Mouse (Mus musculus) kidney, postnatal 36 days (tissue): ENCODE data around the gene Rassf8.

ENCODE experiments used
- DNase-seq, 2 experiments: peaks; one replicate each; pipeline ENCODE4 v3.0.0; 2021 to 2022; ENCODE audit warnings: mixed read lengths in 2 of 2

Rassf8 gene

DNA sequence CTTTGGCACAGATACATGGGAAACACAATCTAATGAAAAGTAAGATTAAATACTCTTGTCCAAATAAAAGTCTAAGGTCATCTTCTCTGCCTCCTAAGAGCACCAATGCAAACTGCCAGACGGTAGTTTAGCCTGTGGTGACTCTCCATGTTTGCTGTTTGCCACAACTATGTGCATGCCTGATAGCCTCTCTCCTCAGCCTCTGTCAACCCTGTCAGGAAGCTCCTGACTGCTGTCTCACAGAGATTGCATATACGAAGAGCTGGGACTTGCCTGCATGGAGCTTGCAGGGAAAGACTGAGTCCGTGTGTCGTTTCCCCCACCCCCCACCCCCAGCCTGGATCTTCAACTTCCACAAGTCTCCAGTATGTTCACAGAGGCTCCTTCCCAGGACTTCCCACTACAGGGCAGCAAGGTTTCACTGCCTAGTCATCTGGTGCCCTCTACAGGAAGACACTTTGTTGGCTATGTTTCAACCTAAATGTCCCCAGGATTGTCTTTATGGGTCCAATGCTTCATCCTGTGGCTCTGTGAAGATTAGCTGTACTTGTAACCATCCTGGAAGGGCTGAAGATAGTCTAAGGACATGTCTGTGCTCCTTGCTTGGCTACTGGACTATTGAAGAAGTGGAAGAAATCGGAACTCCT lies 77.2 kb downstream of the Rassf8 start:
- DNase-seq = peak; percentile 59 to 62

DNA sequence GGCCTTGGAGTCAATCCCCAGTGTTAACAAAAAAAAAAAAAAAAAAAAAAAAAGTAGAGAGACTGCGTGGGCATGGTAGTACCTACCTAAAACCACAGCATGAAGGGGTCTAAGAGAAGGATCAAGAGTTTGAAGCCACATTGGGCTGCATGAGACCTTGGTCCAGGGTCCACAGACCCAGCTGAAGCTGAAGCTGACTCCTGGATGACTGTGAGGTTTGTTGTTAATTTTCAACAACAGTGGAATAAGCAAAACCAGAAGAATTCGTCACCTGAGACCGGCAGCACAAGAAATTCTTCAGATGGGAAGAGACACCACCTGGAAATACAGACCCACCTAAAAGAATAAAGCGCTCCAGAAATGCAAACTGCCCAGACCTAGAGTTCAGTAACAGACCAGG lies 79.8 kb downstream of the Rassf8 start:
- DNase-seq = peak in 1 of 2 experiments; percentile 34

DNA sequence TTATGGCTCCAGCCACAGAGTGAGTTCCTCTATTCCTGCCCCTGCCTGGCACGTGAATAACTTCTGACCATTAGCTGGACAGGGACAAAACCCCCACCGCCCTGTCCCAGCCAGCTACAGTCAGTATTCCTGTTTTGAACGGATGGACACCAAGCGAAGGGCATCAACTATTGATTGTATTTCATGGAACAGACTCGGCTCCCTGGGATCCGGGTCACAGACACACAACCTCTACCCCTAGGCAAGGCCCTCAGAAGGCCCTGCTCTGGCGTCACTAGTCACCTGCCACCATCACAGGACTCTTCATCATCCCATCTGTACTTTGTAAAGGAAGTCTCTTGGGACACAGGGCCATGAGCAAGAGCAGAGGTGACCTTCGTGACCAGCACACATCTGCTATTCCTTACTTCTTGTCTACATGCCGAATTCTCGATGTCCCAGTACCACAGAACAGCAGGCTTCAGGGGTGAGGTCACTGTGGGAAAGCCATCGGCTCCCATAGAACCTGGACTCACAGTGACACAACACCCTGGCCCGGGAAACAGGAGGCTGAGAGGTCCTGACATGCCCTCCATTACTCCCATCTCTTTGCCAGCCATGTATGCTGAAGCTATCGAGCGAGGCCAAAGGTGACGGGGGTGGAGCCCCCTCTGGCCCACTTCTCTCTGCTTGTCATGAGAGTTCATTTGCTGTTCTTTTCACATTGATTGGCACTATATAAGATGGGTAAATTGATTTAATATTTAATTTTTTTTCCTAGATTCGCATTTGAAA lies 82.7 kb downstream of the Rassf8 start:
- DNase-seq = no peak

DNA sequence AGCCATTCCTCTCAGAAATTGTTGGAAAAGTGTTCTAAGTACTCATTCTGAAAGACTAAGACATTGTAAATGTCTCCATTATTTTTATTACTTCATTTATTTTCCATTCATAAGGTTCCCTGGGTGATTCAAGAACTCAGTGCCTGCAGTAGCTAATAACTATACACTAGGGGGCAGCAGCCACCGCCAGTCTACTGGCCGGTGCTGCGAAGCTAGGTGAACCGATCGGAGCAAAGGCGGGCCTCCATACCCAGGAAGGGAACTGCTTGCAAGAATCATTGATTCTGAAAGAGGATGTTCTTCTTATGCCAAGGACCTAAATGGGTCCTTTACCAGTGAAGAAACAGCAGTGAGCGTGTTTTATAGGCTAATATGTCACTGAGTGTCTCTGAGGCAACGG lies 83.6 kb downstream of the Rassf8 start:
- peak; percentile 64 to 84 for DNase-seq

DNA sequence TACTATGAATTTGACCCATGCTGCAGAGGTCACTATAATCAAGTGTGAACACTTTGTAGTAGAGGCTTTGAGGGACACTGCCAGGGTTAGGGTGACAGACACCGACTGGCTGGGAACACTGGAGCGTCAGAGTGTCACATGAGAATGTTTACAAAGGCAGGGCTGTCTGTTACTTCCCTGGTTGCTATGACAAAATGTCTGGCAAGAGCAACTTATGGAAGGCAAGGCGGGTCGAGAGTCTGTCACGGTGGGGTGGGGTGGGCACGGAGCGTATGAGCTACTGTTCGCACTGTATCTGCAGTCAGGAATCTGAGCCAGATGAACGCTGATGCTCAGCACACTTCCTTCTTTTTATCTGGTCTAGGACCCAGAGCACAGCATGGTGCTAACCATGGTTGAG lies 84.1 kb downstream of the Rassf8 start:
- DNase-seq = no peak

DNA sequence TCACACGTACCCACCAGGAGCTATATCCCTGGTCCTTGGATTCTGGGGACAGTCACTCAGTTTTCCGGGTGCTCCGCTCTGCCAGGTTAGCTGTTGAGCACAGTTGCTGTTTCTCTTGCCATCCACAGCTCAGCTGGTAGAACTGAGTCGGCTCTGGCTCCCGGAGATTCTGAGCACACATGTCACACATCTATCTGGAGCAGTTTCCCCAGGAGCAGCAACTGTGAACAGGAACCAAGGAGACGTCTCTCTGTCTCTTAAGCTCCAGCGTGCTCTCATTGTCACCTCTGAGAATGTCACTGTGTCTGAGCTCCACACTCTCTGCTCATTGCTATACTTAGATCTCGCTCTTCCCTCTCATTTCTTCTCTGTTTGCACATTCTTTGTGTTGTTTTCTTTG lies 86.4 kb downstream of the Rassf8 start:
- DNase-seq = no peak

DNA sequence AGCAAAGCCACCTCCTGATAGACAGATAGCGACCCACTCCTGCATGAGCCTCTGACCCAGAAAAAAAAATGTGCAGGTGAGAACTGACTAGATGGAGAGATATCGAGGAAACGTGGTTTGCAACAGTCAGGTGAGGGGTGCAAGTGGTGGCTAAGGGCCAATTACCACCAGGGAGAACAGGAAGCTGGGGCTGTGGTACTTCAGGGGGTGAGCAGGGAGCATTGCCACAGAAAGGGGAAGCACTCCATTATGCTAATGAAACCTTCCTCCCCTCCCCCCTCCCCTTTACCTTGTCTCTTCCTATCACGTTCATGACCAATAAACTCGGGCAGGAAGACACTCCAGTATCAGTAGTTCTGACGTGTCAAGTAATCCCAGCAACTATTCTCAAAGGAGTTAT lies 88.8 kb downstream of the Rassf8 start:
- DNase-seq = no peak

DNA sequence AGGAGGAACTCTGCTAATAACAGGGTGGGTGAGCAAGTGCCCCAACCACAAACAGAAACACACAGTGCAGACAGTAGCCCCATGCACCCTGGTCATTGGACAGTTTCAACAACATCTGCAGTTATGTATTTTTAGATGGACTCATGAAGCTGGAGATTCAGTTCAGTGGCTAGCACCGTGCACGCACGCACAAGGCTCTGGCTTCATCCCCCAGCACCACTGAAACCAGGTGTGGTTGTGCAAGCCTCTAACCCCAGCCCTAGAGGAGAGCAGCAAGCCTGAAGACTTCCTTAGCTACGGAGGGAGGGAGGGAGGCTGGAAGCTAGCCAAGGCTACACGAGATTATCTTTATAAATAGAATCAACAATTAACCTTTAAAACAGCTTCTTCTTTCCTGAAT lies 99.1 kb downstream of the Rassf8 start:
- no peak for DNase-seq

DNA sequence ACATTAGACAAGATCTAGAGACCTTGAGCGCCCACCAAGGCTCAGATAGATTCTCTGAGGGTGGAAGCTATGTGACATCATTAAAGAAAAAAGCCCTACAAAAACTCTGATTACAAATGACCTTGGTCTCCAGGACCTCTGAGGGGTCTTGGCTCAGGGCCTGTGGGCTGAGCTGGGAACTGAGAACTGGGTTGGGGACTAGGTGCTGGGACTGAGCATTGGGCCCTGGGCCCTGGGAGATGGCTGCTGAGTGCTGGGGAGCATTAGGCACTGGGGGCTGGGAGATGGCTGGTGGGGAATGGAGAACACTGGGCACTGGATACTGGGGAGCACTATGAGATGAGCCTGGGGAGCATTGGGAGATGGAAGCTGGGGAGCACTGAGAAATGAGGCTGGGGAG lies 99.5 kb downstream of the Rassf8 start:
- DNase-seq = no peak

DNA sequence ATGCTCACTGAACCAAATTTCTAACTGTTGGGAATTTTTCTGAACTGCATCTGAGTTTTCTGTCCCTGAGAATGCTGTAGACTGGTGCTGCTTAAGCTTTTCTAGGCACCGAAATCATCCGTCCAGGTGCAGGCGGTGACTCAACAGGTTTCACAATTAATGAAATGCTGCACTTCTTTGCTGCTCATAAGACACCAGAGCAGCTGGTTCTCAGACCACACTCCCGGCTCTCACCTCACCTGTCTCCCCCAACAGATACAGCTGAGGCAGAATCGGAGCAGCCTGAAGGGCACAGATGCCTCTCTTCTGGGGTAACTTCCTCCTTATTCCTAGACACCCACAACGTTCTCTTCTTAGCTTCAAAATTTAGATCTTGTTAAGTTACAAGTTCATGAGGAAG lies 100.4 kb downstream of the Rassf8 start:
- DNase-seq = no peak

DNA sequence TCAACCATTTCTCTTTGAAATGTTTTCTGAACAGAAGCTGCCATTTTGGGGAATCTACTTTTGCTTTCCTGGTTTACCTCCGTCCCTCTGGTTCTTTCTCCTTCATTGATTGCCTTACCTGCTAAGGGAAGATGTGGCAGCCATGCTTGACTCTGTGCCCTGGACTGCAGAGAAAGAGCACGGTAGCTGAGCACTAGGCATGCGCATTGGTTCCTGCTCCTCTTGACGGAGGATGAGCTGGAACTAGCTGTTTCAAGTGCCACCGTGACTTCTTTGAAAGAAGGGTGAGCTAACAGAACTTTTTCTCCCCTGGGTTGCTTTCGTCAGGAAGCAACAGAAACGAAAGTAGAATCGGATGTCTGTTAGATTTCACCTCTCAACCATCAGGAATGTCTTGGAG lies 101.1 kb downstream of the Rassf8 start:
- DNase-seq = no peak

DNA sequence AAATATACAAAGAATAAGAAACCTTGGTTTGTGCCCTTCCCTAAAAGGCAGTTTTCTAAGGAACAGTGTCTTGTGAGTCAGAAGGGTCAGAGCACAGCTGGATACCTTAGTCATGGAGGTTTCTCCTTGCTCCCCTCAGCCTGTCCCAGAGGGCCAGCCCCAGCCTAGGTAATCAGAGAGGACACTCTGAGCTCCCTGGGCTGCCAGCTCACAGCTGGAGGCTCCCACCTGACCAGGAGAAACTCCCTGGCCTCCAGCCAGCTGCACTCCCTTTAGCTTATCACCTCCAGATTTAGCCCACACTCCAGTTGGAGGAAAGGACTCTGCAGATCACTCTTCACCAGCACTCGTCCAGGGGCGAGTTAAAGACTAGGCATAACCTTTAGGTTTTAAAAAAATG lies 104.2 kb downstream of the Rassf8 start:
- DNase-seq = peak in 1 of 2 experiments; percentile 34

DNA sequence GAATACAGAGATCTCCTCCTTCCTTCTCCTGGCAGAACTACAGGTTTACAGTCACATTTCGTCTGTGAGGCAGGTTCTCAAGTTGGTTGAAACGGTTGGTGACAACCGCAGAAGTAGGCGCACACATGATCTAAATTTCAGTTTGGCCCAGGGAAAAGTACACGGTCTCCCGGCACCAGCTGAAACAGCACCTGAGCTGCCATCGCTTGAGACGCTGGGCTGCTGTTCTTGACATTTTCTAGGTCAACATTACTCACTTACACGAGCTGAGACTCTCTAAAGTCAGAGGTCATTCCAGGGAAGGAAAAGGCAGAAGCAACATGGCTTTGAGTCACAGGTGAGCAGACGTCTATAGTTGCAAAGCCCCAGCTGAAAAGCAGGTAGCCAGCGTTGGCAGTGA lies 105.4 kb downstream of the Rassf8 start:
- no peak for DNase-seq

DNA sequence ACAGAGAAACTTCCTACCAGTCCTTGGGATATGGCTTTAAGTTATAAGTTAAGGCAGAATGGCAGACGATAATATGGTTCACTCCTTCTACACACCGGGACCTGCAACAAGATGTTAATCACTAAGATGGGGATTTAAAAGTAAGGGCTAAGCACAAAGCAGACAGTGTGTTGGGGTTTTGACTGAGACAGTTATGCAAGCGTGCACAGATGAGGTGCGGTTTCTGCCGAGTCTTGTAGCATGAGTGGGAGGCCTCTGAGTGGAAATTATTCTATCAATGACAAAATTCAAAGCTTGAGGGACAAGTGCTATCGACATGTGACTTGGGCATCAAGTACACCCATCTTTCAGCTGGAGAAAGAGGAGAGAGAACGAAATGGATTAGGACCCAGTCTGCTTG lies 106.2 kb downstream of the Rassf8 start:
- DNase-seq = no peak

DNA sequence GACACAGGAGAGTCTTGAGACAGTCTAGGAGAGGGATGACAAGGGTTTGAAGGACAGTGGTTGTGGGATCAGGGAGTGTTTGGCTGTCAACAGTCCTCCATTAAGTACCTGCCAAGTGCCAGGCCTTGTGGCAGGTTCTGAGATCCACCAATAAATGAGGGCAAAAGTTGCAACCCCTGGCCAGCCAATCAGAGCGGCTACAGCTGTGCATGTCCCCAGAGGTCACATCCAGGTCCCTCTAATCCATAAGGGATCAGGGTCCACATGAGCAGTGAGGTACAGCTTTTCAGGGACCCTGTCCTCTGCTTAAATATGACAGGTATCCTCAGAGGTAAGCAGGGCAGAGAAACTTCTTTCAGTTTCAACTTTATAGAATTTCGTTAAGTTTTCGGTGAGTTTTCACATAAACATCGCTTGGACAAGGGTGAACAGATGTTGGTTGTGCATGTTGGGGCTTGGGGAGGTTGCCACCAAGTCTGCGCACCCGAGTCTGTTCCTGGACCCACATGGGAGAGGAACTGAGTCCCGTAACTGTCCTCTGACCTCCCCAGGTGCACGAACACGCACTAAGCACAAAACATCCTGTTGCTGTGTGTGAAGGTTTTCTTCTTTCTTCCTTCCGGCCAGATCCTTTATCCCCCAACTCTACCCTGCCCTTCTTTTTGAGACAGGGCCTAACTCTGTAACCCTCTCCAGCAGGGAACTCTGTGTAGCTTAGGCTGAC lies 107.0 kb downstream of the Rassf8 start:
- no peak for DNase-seq

DNA sequence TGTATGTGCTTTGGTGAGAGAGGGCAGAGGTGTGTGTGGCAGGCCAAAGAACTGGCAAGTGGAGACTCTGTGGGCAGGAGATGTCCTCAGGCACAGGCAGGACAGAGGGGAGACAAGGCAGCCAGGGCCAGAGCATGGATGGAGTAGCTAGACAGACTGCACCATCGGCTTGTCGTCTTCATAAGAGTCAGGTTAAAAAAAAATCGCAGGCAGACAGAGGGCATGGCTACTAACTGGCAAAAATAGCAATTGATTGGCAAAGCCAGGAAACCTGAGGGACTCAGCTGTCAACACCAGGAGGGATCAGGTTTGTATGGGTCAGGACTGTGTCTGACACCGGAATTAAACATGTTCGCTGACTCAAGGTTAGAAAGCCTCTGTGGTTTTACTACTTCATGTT lies 108.2 kb downstream of the Rassf8 start:
- no peak for DNase-seq

DNA sequence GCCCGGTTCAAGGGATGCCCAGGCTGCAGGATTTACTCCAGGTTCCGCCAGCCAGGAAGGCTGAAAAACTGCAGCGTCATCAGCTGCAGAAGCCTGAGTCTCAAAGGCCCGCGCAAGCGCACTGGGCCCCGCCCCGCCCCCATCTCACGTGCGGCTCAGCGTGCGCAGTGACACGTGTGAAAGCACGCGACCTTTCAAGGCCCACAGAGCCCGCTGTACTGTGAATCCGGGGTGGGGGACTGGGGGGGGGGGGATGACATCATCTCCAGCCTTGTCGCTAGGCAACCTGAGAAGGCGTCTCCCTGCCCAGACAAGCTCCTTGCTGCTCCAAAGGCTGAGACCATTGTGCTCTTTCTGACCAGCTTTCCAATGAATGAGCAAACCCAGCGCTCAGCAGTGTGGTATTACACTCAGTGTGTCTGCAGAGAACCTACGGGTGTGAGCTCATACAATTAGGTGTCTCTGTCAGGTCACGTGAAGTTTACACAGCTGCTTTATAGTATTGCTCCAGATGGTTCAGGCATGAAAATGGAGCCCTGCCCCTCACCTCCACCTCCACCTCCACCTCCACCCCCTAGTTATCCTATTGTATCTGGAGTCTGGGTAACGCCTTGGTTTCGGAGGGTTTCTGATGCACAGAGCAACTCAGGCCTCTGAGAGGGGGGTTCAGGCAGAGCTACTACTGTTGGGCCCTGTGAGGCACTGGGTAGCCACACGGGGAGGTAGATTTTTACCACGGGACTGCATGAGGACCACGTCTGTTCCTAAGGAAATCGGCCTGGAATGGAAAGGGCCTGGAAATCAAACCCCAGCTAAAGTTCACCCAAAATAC lies 109.4 kb downstream of the Rassf8 start:
- DNase-seq = peak; percentile 96 to 97

DNA sequence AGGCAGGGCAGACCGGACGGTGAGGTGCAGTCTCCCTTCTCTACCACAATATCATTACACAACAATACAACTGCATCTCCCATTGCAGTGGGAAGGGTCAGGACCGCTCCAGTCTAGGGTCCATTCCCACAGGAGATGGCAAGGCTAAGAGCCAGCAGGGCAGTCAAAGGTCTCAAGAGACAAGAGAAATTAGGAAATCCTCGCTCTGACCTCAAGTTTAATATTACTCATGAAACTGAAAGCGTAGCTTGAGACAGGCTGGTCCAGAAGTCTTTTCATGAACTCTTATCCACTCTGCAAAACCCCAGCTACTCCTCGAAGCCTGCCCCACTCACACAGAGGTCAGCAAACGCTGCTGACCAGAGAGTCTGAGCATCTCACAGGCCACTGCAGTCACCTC lies 110.9 kb downstream of the Rassf8 start:
- DNase-seq = no peak

DNA sequence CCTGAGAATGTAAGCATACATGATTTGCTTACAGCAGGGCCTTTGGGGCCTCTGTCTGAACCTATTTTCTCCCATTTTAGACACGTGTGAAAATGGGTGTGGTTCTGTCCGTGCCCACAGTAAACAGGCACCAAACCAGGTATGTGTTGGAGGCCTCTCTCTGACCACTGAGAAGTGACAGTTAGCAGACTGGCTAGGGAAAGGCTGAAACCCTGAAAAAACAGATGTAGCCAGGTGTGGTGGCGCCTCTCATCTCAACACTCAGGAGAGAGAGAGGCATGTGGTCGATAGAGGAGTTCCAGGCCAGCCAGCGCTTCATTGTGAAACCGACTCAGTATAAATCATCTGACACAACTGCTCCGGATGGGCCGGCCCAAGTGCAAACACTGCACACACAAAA lies 111.9 kb downstream of the Rassf8 start:
- no peak for DNase-seq

DNA sequence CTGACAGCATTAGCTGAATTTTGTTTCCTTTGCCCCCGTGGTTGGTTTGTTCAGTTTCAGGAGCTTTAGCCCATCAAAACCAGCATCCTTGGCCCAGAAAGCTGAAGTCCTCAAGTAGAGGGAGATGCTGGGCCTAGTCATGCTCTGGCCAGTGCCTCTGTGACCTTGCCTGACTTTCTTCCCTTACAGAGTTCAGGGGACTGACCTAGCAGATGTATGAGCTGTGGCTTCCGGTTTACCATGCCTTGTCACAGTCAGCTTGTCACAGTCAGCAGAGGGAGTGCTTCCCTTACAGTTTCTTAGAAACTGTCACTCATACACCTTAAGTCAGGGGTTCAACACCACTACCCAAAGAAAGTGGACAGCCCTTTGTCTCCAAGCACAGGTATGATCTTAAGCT lies 113.8 kb downstream of the Rassf8 start:
- peak in 1 of 2 experiments; percentile 15 for DNase-seq

DNA sequence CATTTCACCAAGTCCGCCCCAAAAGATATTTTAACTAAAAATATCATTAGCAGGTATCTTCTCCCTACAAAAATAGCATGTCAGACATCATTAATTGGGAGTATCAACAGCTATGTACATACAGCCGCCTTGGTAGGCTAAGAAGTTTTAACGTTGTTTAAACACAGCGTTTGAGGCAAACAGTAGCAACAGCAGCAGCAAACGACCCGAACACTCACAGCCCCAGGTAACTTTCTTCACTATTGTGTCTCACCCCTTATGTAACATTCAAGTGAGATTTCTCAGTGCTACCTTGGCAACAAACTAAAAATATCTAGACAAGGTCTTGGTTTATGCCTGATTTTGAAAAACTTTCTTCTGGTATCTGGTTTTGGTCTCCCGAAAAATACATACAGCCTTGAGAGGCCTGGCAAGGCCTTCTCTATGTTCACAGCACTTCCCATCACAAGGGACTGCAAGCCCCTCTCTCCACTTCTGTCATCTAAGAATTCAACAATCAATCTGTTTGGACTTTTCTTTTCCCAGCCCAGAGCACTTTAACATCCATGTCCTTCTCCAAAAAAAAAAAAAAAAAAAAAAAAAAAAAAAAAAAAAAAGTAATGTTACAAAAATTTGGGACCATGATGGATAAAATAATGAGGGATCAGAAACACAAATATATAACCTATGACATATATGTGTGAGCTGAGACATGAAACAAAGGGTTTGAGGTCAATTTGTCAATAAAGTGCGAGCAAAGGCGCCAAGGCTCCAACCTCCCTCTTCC lies 115.1 kb downstream of the Rassf8 start:
- DNase-seq = no peak

DNA sequence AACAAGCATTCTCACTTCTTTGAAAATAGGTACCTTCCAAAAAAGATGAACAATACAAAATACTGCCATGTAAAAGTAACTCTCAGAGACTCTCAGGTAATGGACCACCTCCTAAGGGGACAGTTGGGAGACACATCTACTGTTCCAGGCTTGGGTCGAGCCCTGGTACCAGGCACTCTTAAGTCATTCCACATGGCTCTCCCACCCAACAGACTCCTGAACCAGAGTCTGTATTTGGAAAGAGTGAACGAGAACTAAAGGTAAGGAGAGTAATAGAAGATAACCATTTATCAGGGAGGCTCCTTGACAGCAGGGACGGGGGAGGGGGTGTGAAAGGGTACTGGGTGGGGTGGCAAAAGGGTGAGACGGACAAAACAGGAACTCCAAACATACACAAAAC lies 115.8 kb downstream of the Rassf8 start:
- no peak for DNase-seq

DNA sequence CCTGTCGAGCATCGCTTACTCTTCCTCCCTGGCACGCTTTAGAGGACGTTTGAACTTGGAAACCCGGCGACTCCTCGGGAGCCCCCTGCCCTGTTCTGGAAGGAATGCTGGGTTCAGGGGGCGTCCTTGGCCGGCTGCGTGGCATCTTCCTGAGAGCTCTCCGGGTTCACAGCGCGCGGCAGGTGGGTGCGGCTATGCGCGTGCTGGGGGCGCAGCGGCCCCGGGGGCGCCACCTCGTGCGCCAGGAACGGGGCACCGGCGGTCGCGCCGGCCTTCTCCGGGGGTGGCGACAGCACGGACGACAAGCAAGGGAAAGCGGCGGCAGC lies 116.2 kb downstream of the Rassf8 start:
- DNase-seq = no peak
